Mouse (Mus musculus) hindbrain, embryonic 11.5 days (tissue): ENCODE results near the gene Dnttip2. TPM values are rescaled to one million over a fixed set of nuclear protein-coding genes. Genes with fewer than 3 reads are reported as not detected.
A peak's percentile ranks its signal among the peaks of the same experiment; 100 is the strongest.
"Not testable (repeated sequence)": the region's sequence is repeated elsewhere in the genome, so short reads cannot be mapped to it uniquely, and the experiment has no call there.

ENCODE experiments used
- ATAC-seq: fragments of 200-750 bp; cut with Nextera tagmentation; 2 replicates; pipeline ENCODE4 v1.8.0; 2017; ENCODE audit warnings: mild to moderate bottlenecking, moderate TSS enrichment, moderate library complexity; ENCODE audit not compliant: low FRiP score
- DNase-seq: peaks from one replicate; pipeline ENCODE4 v3.0.0-alpha.2; 2015; ENCODE audit warnings: low spot score
- H3K27ac ChIP-seq: fragments of 300-500 bp; sonication (generic); 2 replicates; pipeline ENCODE4 v1.5.1; 2014; ENCODE audit warnings: mild to moderate bottlenecking, low read depth, low read length
- H3K27me3 ChIP-seq: fragments of 300-500 bp; sonication (generic); 2 replicates; pipeline ENCODE4 v1.6.1; 2014; ENCODE audit warnings: mild to moderate bottlenecking, low read length, moderate library complexity, mixed read lengths; ENCODE audit not compliant: control insufficient read depth, insufficient read depth
- H3K36me3 ChIP-seq: fragments of 300-500 bp; sonication (generic); 2 replicates; pipeline ENCODE4 v1.6.1; 2014; ENCODE audit warnings: mild to moderate bottlenecking, low read length, moderate library complexity, mixed read lengths; ENCODE audit not compliant: control insufficient read depth, insufficient read depth
- H3K4me1 ChIP-seq: fragments of 300-500 bp; sonication (generic); replicated peaks from 2 replicates; pipeline ENCODE4 v1.6.1; 2014; ENCODE audit warnings: low read length, mixed read lengths; ENCODE audit not compliant: control insufficient read depth, insufficient read depth
- H3K4me2 ChIP-seq: fragments of 300-500 bp; sonication (generic); replicated peaks from 2 replicates; pipeline ENCODE4 v1.6.1; 2014; ENCODE audit warnings: mild to moderate bottlenecking, low read depth, low read length
- H3K4me3 ChIP-seq: fragments of 300-500 bp; sonication (generic); 2 replicates; pipeline ENCODE4 v1.5.1; 2014; ENCODE audit warnings: low read depth, low read length
- H3K9ac ChIP-seq: fragments of 300-500 bp; sonication (generic); 2 replicates; pipeline ENCODE4 v1.6.1; 2014; ENCODE audit warnings: low read depth, low read length
- H3K9me3 ChIP-seq: fragments of 300-500 bp; sonication (generic); 2 replicates; pipeline ENCODE4 v1.6.1; 2016; ENCODE audit warnings: low read length; ENCODE audit not compliant: control insufficient read depth
- WGBS: fragments of 180-500 bp; shearing (Covaris S2); extraction: QIAGEN DNeasy Blood & Tissue Kit; methylation state at CpG from one replicate; pipeline ENCODE4 v1.1.7; 2014; 5-methylcytosine and 5-hydroxymethylcytosine counted together
- polyA plus RNA-seq: library from polyadenylated mRNA; unstranded; fragments of >200 nt; fragmentation: Nextera tagmentation; extraction: Ambion mirVana; gene quantifications from 2 replicates; pipeline ENCODE4 v1.2.1, GENCODE M21; 2014

Gene Dnttip2
- polyA plus RNA-seq = 85.0 and 92.5 TPM in 2 replicates

GRCm38 (mm10) chr3:122274241-122275024 lies at the start of gene Dnttip2:
Gene Dnttip2, plus strand, starts transcription at chr3:122274388.
- H3K9ac ChIP-seq = peak within 1 kb of the TSS; percentile 94
- ATAC-seq (peak; percentile 97), DNase-seq (peak; percentile 97)
- under 1% methylated on average over 51 of the region's 57 CpGs for WGBS
- peaks cover 5% of the 10 kb centered on the region for H3K4me1 ChIP-seq
- H3K27ac ChIP-seq = peak within 1 kb of the TSS; percentile 10; the same call in 1 of the 2 replicates
- peak within 1 kb of the TSS; percentile 74 for H3K4me2 ChIP-seq
- no peaks in the 10 kb centered on the region for H3K9me3 ChIP-seq
- peak within 1 kb of the TSS; percentile 91 for H3K4me3 ChIP-seq
- H3K27me3 ChIP-seq = no peaks in the 10 kb centered on the region
- no peaks in the 10 kb centered on the region for H3K36me3 ChIP-seq

DNA sequence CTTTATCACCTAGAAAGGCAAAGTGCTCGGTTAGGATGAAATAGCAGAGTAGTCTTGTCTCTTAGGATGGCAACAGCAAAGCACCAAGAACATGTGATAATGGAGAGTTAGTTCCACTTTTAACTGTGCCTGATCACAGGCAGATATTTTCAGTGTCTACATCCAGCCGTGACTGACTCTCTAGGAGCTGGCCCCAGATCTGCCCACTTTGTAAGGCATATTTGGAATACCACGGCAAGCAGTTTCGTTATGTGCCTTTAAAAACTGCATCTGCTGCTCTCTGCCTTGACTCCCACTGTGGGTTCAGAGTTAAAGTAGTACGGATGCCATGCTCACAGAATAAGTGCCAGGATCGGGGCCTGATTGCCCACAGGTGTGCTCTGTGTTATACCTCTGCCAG lies 47.2 kb upstream of the Dnttip2 start:
- not testable (repeated sequence) for H3K36me3 ChIP-seq, H3K4me2 ChIP-seq, H3K9me3 ChIP-seq, H3K4me1 ChIP-seq, ATAC-seq, DNase-seq, H3K9ac ChIP-seq, H3K27me3 ChIP-seq, H3K4me3 ChIP-seq, H3K27ac ChIP-seq
- 81% methylated on average over 6 of the region's 6 CpGs for WGBS

DNA sequence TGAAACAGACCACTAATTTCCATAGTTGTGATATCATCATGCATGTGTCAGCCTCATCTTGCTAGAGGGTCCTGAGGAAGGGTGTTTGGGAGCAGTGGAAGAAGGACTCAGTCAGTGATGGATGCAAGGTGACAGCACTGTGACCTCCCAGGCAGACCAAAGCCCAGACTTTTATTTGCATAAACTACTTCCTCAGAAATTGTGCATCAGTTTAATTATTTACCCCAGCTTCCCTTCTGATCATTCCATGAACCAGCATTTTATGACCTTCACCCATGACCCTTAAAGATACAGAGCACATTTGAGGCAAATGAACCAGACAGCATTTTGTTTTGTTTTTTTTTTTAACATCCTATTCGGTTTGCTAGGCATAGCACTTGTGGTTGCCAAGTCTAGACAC lies 38.4 kb upstream of the Dnttip2 start:
- DNase-seq (no peak), ATAC-seq (no peak)
- 78% methylated on average over 1 of the region's 1 CpGs for WGBS
- no peaks in the 10 kb centered on the region for H3K9me3 ChIP-seq
- no peak overlapping the region for H3K27ac ChIP-seq
- H3K27me3 ChIP-seq = no peaks in the 10 kb centered on the region
- no peaks in the 10 kb centered on the region for H3K4me1 ChIP-seq
- no peak overlapping the region for H3K4me2 ChIP-seq
- H3K4me3 ChIP-seq = no peak overlapping the region
- no peaks in the 10 kb centered on the region for H3K36me3 ChIP-seq
- H3K9ac ChIP-seq = no peak overlapping the region

DNA sequence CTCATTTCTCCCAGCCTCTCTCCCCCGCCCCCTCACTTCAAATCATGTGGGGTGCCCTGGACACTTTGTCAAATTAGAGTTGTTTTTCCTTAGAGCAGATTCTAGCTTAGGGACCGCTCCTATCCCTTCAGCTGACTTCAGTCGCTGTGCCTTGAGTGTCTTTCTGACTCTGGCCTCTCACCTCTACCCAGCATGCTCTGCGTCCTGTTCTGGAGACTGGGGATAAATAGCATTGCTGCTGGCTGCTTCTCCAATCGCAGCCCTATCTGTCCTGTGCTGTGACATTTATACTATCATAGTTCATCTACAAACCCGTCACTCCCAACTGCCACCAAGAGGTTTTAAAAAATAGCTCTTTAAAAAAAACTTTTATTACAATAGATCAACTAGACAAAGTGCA lies 31.3 kb upstream of the Dnttip2 start:
- ATAC-seq (no peak), DNase-seq (no peak)
- Histone ChIP-seq H3K9me3 (no peaks in the 10 kb centered on the region), H3K4me1 (peaks cover 2% of the 10 kb centered on the region; the same call in 1 of the 2 replicates), H3K4me3 (no peak overlapping the region), H3K4me2 (no peak overlapping the region), H3K27me3 (no peaks in the 10 kb centered on the region), H3K27ac (no peak overlapping the region), H3K36me3 (no peaks in the 10 kb centered on the region), H3K9ac (no peak overlapping the region)
- 55% methylated on average over 6 of the region's 6 CpGs for WGBS

DNA sequence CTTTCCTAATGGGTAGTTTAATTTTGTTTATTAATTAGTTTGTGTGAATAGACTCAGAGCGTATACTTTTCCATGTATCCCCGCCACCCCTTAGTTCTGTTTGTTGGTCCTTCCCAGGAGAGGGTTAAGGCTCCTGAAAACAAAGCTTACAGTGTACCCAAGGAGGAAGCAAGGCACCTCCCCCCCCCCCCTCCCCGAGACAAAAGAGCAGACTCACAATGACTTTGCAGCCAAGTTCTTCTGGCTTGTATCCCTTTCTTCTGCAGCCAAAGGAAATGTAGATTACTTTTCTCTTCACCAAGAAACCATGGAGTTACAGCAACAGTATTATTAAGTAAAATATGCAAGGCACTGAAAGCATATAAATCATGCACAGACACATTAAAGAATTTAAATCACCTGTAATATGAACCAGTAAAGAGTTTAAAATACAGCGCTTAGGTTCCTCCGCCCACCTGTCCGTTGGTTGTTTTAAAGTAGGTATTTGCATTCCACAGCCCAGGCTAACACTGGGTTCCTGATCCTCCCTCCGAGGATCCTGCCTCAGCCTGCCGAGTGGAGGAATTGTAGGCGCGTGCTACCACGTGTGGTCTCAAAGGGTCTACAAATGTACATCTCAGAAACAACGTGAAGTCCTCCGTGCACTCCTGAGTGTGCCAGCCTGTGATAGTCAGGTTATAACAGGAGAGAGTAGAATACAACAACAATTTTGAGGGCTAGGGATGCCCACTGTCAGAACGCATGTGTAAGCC lies 30.6 kb upstream of the Dnttip2 start:
- Histone ChIP-seq H3K27me3 (no peaks in the 10 kb centered on the region), H3K4me2 (no peak overlapping the region), H3K27ac (no peak overlapping the region), H3K4me1 (peaks cover 2% of the 10 kb centered on the region; the same call in 1 of the 2 replicates), H3K9ac (no peak overlapping the region), H3K4me3 (no peak overlapping the region), H3K36me3 (no peaks in the 10 kb centered on the region), H3K9me3 (no peaks in the 10 kb centered on the region)
- 51% methylated on average over 14 of the region's 14 CpGs for WGBS
- ATAC-seq = no peak
- DNase-seq = no peak

GRCm38 (mm10) chr3:122244759-122245158 lies 29.4 kb upstream of the Dnttip2 start:
- Histone ChIP-seq H3K4me2 (peak overlapping the region; percentile 20), H3K4me3 (0 out of 2 replicates have a peak overlapping the region, but pooled peaks have one; percentile 84), H3K9ac (0 out of 2 replicates have a peak overlapping the region, but pooled peaks have one; percentile 16), H3K4me1 (peaks cover 2% of the 10 kb centered on the region; the same call in 1 of the 2 replicates), H3K27ac (no peak overlapping the region; the same call in 1 of the 2 replicates), H3K27me3 (no peaks in the 10 kb centered on the region), H3K9me3 (no peaks in the 10 kb centered on the region), H3K36me3 (no peaks in the 10 kb centered on the region)
- DNase-seq (no peak), ATAC-seq (no peak)
- WGBS = 58% methylated on average over 6 of the region's 6 CpGs

DNA sequence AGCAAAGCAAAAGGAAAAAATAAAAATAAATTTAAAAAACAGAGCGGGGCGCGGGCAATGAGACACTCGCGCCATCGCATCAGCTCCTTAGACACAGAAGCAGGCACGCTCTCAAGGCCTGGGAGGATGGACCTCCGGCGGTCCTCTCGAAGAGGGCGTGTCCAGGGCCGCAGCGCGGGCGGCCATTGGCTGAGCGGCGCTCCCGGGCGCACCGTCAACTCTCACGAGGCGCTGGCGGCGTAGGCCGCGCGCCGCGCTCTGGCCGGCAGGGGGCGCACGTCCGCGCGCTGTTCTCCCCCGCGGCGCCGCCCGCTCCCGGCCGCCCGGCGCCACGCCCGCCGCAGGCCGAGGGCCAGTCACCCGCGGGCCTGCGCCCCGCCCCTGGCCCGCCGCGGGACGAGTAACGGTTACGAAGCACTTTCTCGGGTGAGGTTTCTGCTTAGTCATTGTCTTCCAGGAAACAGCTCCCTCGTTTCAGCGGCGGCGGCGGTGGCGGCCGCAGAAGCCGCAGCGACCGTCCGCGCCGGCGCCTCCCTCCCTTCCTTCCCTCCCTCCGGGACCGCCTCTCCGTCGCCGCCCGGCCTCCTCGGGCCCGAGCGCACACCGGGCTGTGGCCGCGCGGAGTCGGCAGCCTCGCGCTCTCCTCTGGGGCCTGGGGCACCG lies 28.8 kb upstream of the Dnttip2 start, which contains the start of gene Gclm:
Gclm (plus strand) TSS at position 343 of the 663 bp plus-strand sequence.
- Histone ChIP-seq H3K9ac (peak within 1 kb of the TSS; percentile 88), H3K4me2 (peak within 1 kb of the TSS; percentile 77), H3K9me3 (no peaks in the 10 kb centered on the region), H3K27ac (peak within 1 kb of the TSS; percentile 88), H3K4me3 (peak within 1 kb of the TSS; percentile 84), H3K27me3 (no peaks in the 10 kb centered on the region), H3K4me1 (peaks cover 2% of the 10 kb centered on the region; the same call in 1 of the 2 replicates), H3K36me3 (no peaks in the 10 kb centered on the region)
- peak; percentile 99 for ATAC-seq
- under 1% methylated on average over 63 of the region's 90 CpGs for WGBS
- peak; percentile 98 for DNase-seq

DNA sequence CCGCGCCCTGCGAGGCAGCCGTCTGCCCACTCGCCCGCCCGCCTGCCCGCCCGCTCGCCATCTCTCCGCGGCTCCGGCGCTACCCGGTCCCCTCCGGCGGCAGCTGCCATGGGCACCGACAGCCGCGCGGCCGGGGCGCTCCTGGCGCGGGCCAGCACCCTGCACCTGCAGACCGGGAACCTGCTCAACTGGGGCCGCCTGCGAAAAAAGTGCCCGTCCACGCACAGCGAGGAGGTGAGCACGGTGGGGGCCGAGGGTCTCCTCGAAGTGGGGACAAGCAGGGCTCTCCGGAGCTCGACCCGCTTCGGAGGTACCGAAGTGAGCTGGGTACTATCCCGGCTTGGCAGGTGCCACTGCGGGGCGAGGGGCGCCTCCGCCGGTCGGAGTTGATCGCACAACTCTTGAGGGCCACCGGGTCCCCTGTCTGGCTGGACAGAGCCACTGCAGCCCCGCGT lies 28.3 kb upstream of the Dnttip2 start:
- DNase-seq (peak; percentile 73), ATAC-seq (peak; percentile 62)
- Histone ChIP-seq H3K27me3 (no peaks in the 10 kb centered on the region), H3K36me3 (no peaks in the 10 kb centered on the region), H3K4me2 (peak overlapping the region; percentile 77), H3K27ac (peak overlapping the region; percentile 88), H3K4me1 (peaks cover 2% of the 10 kb centered on the region; the same call in 1 of the 2 replicates), H3K9me3 (no peaks in the 10 kb centered on the region), H3K4me3 (peak overlapping the region; percentile 84), H3K9ac (peak overlapping the region; percentile 88)
- WGBS = under 1% methylated on average over 42 of the region's 50 CpGs
